Mouse (Mus musculus): ENCODE results near the gene Ntng1. TPM values are rescaled to one million over a fixed set of nuclear protein-coding genes. Genes with fewer than 3 reads are reported as not detected.

The Ntng1 gene
- polyA plus RNA-seq, 1 experiment: 0.05 TPM

DNA sequence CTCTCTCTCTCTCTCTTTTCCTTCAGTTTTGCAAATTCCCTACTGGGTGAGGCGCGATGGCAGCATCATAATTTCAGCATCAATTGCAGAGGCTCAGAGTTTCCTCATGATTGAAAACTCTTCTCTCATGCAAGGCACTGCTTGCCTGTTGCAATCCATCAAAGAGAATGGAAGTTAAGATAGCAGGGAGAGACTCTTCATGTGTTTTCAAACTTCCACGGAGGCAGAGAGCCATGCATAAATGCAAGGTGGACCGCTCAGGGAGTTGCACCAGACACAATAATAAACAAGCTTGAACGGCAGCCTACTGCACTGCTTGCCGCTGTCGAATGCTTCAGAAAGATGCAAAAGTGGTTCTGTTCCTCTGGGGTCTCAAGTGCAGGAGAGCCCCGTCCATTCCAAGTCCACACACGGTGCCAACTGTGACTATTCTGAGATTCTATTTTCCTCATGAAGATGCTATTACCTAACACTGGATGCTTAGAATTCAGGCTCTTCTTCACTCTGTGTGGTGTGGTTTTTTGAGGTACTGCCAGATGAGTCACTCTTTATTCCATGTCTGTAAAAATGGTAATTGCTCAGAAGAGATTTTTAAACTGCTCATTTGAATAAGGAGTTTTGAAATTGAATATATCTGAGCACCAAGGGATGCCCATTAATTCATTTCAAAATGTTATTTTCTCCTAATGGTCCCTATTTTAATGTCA lies 289.2 kb downstream of the Ntng1 start:
- 85% methylated on average over 9 of the region's 9 CpGs for WGBS
- Histone ChIP-seq H3K36me3 (ENCODE audit: control insufficient read depth, insufficient read depth, low read length) (no peaks in the 10 kb centered on the region), H3K4me3 (ENCODE audit: extremely low read depth, insufficient read depth, insufficient read length) (no peak overlapping the region), H3K27me3 (ENCODE audit: control insufficient read depth, insufficient read depth, low read length) (no peaks in the 10 kb centered on the region), H3K27ac (ENCODE audit: insufficient read depth, low read length) (no peak overlapping the region), H3K4me1 (ENCODE audit: control insufficient read depth, insufficient read depth, insufficient read length) (no peaks in the 10 kb centered on the region)
- DNase-seq (ENCODE audit: low read depth in 1 of 2, low spot score in 2 of 2): no peak
- TF ChIP-seq POLR2A (IDR thresholded peaks at IDR 0.05; ENCODE audit: low read depth, low read length): no peak
- TF ChIP-seq CTCF (IDR thresholded peaks at IDR 0.05; ENCODE audit: extremely low read depth, insufficient read depth, insufficient read length, insufficient replicate concordance): no peak

DNA sequence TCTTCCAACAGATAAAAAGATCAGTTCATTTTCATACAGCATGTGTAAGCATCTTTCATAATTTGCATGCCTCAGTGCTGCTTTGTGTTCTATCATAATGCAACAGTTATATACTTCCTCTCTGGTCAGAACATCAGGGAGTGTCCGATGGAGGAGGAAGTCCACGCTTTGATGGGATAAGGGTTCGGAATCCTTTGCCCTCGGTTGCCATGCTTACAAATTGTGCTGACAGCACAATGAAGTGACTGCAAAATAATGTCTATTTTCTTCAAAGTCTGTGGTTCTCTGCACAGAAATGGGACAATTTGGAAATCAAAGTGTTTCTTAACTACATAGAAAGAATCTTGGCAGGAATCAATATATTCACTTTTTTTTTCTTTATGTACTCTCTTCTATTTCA lies 297.2 kb downstream of the Ntng1 start:
- Histone ChIP-seq H3K36me3 (ENCODE audit: control insufficient read depth, insufficient read depth, low read length) (no peaks in the 10 kb centered on the region), H3K4me3 (ENCODE audit: extremely low read depth, insufficient read depth, insufficient read length) (no peak overlapping the region), H3K27me3 (ENCODE audit: control insufficient read depth, insufficient read depth, low read length) (no peaks in the 10 kb centered on the region), H3K4me1 (ENCODE audit: control insufficient read depth, insufficient read depth, insufficient read length) (no peaks in the 10 kb centered on the region), H3K27ac (ENCODE audit: insufficient read depth, low read length) (no peak overlapping the region)
- DNase-seq (ENCODE audit: low read depth in 1 of 2, low spot score in 2 of 2): no peak
- TF ChIP-seq CTCF (IDR thresholded peaks at IDR 0.05; ENCODE audit: extremely low read depth, insufficient read depth, insufficient read length, insufficient replicate concordance) (no peak), POLR2A (IDR thresholded peaks at IDR 0.05; ENCODE audit: low read depth, low read length) (no peak)
- WGBS: 78% methylated on average over 4 of the region's 4 CpGs

DNA sequence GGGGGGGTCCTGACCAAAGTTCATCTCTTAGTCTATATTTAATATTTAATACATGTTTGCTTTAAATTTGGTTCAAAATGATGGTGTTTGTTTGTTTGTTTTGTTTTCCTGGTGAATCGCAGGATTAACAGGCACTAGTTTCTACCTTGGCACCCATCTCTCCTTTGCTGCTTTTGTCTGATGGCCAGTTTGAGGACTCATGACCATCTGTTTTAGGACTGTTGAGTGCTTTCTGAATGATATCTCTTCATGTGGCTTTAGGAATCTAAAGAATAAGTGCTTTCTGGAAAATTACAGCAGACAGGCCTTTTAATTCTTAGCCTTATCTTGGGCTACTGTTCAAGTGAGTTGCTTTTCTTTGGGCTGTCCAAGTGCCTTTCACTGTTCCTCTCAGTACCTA lies 318.0 kb downstream of the Ntng1 start:
- Histone ChIP-seq H3K27me3 (ENCODE audit: control insufficient read depth, insufficient read depth, low read length) (no peaks in the 10 kb centered on the region), H3K4me1 (ENCODE audit: control insufficient read depth, insufficient read depth, insufficient read length) (no peaks in the 10 kb centered on the region), H3K36me3 (ENCODE audit: control insufficient read depth, insufficient read depth, low read length) (no peaks in the 10 kb centered on the region), H3K27ac (ENCODE audit: insufficient read depth, low read length) (no peak overlapping the region), H3K4me3 (ENCODE audit: extremely low read depth, insufficient read depth, insufficient read length) (no peak overlapping the region)
- DNase-seq (ENCODE audit: low read depth in 1 of 2, low spot score in 2 of 2): no peak
- no peak for TF ChIP-seq POLR2A (IDR thresholded peaks at IDR 0.05; ENCODE audit: low read depth, low read length)
- no peak for TF ChIP-seq CTCF (IDR thresholded peaks at IDR 0.05; ENCODE audit: extremely low read depth, insufficient read depth, insufficient read length, insufficient replicate concordance)
- WGBS: 97% methylated on average over 1 of the region's 1 CpGs

DNA sequence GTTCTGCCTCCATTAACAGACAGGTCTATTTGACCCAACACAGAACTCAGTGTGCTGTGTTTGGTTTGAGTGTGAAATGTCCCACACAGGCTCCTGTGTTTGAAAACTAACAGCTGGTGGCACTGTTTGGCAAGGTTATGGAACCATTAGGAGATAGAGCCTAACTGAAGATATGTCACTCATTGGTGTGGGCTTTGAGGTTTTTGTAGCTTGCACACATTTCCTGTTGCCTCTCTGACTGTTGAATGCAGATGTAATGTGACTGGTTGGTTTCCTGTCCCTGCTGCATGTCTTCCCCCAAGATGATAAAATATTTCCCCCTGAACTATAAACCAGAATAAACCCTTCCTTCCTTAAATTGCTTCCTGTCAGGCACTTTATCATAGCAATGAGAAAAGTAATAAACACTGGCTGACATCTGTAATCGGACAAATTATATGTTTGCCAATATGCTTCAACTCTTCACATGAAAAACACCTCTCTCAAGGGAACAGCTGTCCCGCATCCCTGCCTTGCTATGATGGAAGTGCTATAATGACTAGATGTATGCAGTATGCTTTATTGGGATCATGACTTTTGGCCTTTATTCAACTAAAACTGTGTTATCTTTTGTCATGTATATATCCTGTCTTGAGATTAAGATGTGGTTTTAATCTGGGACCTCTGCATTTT lies 320.9 kb downstream of the Ntng1 start:
- H3K4me1 ChIP-seq (ENCODE audit: control insufficient read depth, insufficient read depth, insufficient read length): no peaks in the 10 kb centered on the region
- H3K27ac ChIP-seq (ENCODE audit: insufficient read depth, low read length): no peak overlapping the region
- H3K27me3 ChIP-seq (ENCODE audit: control insufficient read depth, insufficient read depth, low read length): no peaks in the 10 kb centered on the region
- no peak overlapping the region for H3K4me3 ChIP-seq (ENCODE audit: extremely low read depth, insufficient read depth, insufficient read length)
- TF ChIP-seq POLR2A (IDR thresholded peaks at IDR 0.05; ENCODE audit: low read depth, low read length) (no peak), CTCF (IDR thresholded peaks at IDR 0.05; ENCODE audit: extremely low read depth, insufficient read depth, insufficient read length, insufficient replicate concordance) (no peak)
- DNase-seq (ENCODE audit: low read depth in 1 of 2, low spot score in 2 of 2): no peak
- H3K36me3 ChIP-seq (ENCODE audit: control insufficient read depth, insufficient read depth, low read length): no peaks in the 10 kb centered on the region
- WGBS: 42% methylated on average over 2 of the region's 2 CpGs

DNA sequence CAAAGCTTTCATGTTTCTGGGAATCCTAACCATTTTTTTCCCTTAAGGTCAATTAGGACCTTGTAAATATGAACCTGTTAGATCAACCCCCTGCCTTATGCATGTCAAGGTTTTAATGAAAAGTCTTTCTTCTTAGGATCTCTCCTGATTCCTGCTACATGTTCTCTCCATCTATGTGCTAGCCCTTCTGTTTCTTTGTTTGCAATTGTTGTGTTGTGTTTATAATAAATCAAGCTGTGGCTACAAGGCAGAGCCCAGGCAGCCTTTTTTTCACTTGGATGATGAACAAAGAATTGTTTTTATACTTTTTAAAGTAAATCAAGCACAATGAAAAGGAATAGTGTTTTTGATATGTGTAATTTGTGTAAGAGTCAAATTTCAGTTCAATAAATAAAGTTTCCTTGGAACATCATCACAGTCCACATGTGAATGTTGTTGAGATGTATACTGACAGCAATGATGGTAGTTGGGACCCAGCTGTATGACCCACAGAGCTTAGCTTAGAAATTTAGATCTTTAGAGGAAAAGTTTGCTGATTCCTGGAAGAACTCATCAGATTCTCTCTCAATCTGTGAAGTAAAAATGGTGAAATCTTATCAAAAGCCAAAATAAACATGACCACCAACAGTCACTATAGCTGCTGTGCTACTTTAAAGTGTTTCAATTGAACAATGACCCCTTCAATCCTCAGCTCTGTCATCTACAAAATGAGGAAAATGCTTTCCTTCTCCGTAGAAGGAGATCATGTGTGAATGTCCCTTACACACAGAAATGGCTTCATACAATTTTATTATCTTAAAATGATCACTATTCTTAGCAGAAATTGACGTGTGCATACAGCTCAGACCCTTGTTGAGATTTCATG lies 324.8 kb downstream of the Ntng1 start:
- Histone ChIP-seq H3K36me3 (ENCODE audit: control insufficient read depth, insufficient read depth, low read length) (no peaks in the 10 kb centered on the region), H3K4me1 (ENCODE audit: control insufficient read depth, insufficient read depth, insufficient read length) (no peaks in the 10 kb centered on the region), H3K27ac (ENCODE audit: insufficient read depth, low read length) (no peak overlapping the region), H3K4me3 (ENCODE audit: extremely low read depth, insufficient read depth, insufficient read length) (no peak overlapping the region), H3K27me3 (ENCODE audit: control insufficient read depth, insufficient read depth, low read length) (no peaks in the 10 kb centered on the region)
- no peak for DNase-seq (ENCODE audit: low read depth in 1 of 2, low spot score in 2 of 2)
- TF ChIP-seq CTCF (IDR thresholded peaks at IDR 0.05; ENCODE audit: extremely low read depth, insufficient read depth, insufficient read length, insufficient replicate concordance) (no peak), POLR2A (IDR thresholded peaks at IDR 0.05; ENCODE audit: low read depth, low read length) (no peak)
- 88% methylated on average over 2 of the region's 2 CpGs for WGBS

DNA sequence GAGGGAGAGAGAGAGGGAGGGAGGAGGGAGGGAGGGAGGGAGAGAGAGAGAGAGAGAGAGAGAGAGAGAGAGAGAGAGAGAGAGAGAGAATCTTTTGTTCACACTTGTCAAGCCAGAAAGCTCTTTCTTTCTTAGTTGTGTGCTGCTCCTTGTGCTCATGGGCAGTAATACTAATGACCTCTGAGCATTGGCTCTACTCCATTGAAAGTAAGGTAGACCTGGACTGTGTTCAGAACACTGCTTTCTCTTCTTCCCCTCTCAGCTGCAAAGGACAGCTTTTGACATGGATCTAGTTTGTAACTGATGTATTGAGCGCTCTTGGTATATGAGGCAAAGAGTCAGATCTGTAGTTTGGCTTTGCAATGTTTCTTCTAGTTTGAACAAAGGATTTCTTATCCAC lies 334.7 kb downstream of the Ntng1 start:
- Histone ChIP-seq H3K27me3 (ENCODE audit: control insufficient read depth, insufficient read depth, low read length) (no peaks in the 10 kb centered on the region), H3K4me3 (ENCODE audit: extremely low read depth, insufficient read depth, insufficient read length) (no peak overlapping the region), H3K36me3 (ENCODE audit: control insufficient read depth, insufficient read depth, low read length) (no peaks in the 10 kb centered on the region), H3K27ac (ENCODE audit: insufficient read depth, low read length) (no peak overlapping the region), H3K4me1 (ENCODE audit: control insufficient read depth, insufficient read depth, insufficient read length) (no peaks in the 10 kb centered on the region)
- 90% methylated on average over 1 of the region's 1 CpGs for WGBS
- TF ChIP-seq CTCF (IDR thresholded peaks at IDR 0.05; ENCODE audit: extremely low read depth, insufficient read depth, insufficient read length, insufficient replicate concordance): no peak
- no peak for TF ChIP-seq POLR2A (IDR thresholded peaks at IDR 0.05; ENCODE audit: low read depth, low read length)
- no peak for DNase-seq (ENCODE audit: low read depth in 1 of 2, low spot score in 2 of 2)
